Mouse (Mus musculus) frontal cortex, adult (tissue): ENCODE measurements around the gene Aatf.

Experiments
- ATAC-seq: cut with Nextera tagmentation; 2 replicates; pipeline ENCODE4 v1.9.2; 2017; ENCODE audit warnings: mild to moderate bottlenecking, moderate library complexity, mixed read lengths; ENCODE audit not compliant: low TSS enrichment

The Aatf gene

GRCm38 (mm10) chr11:84513171-84514116 lies at the start of gene Aatf:
Gene Aatf (minus strand): TSS chr11:84513522.
- peak; percentile 99 for ATAC-seq

- no peak for ATAC-seq
Measured at GRCm38 (mm10) chr11:84562758-84563347, 49.5 kb upstream of the Aatf start.

- ATAC-seq, result no peak
Measured at GRCm38 (mm10) chr11:84561546-84561945, 48.2 kb upstream of the Aatf start.

GRCm38 (mm10) chr11:84553821-84554450 lies 40.6 kb upstream of the Aatf start:
- no peak for ATAC-seq

- ATAC-seq, result no peak
Measured at GRCm38 (mm10) chr11:84551296-84551695, 38.0 kb upstream of the Aatf start.

GRCm38 (mm10) chr11:84549258-84549791 lies 36.0 kb upstream of the Aatf start:
- ATAC-seq, result no peak

GRCm38 (mm10) chr11:84548293-84548692 lies 35.0 kb upstream of the Aatf start:
- no peak for ATAC-seq

GRCm38 (mm10) chr11:84539981-84540380 lies 26.7 kb upstream of the Aatf start:
- no peak for ATAC-seq

GRCm38 (mm10) chr11:84529797-84530703 lies 16.7 kb upstream of the Aatf start:
- no peak for ATAC-seq

GRCm38 (mm10) chr11:84529143-84529755 lies 15.9 kb upstream of the Aatf start:
- ATAC-seq, result no peak

GRCm38 (mm10) chr11:84526976-84527860 lies 13.9 kb upstream of the Aatf start:
- ATAC-seq, result no peak

- ATAC-seq, result no peak
Measured at GRCm38 (mm10) chr11:84526451-84526850, 13.1 kb upstream of the Aatf start.

- no peak for ATAC-seq
Measured at GRCm38 (mm10) chr11:84525421-84526274, 12.3 kb upstream of the Aatf start, which contains the start of gene Lhx1. Gene Lhx1 (minus strand): TSS chr11:84525535.

- no peak for ATAC-seq
Measured at GRCm38 (mm10) chr11:84524511-84525270, 11.4 kb upstream of the Aatf start.

- no peak for ATAC-seq
Measured at GRCm38 (mm10) chr11:84523841-84524510, 10.7 kb upstream of the Aatf start.

GRCm38 (mm10) chr11:84523321-84523831 lies 10.1 kb upstream of the Aatf start:
- no peak for ATAC-seq
